Mouse (Mus musculus): ENCODE measurements around the gene Hoxc5. TPM values are rescaled to one million over a fixed set of nuclear protein-coding genes. Genes with fewer than 3 reads are reported as not detected.

Gene Hoxc5
- total and polyA plus RNA-seq, 2 experiments from 2014 or later, result 0.15 TPM; not detected in 1

- no peak for TF ChIP-seq CTCF (IDR thresholded peaks at IDR 0.05; ENCODE audit: low read depth)
- TF ChIP-seq EP300 (IDR thresholded peaks at IDR 0.05; ENCODE audit: low read depth), result no peak
- H3K36me3 ChIP-seq (replicated peaks; ENCODE audit: control insufficient read depth, insufficient read depth, low read length), result no peaks in the 10 kb centered on the region
- H3K4me2 ChIP-seq (ENCODE audit: low read depth, low read length), result peak overlapping the region; percentile 8; the same call in 1 of the 2 replicates
- peaks cover 100% of the 10 kb centered on the region for H3K27me3 ChIP-seq (ENCODE audit: control insufficient read depth, insufficient read depth, low read length)
- DNase-seq (ENCODE audit: low spot score) (no peak), ATAC-seq (ENCODE audit: insufficient read depth, low read depth) (no peak)
- no peaks in the 10 kb centered on the region for H3K9me3 ChIP-seq (replicated peaks; ENCODE audit: control insufficient read depth, low read length)
- WGBS, result 2% methylated on average over 34 of the region's 34 CpGs
- H3K9ac ChIP-seq (replicated peaks; ENCODE audit: low read depth, low read length), result no peak overlapping the region
- no peaks in the 10 kb centered on the region for H3K4me1 ChIP-seq (ENCODE audit: control insufficient read depth, insufficient read depth)
- H3K27ac ChIP-seq (ENCODE audit: low read depth), result no peak overlapping the region
- H3K4me3 ChIP-seq (ENCODE audit: low read depth, low read length), result peak overlapping the region; percentile 13; the same call in 1 of the 2 replicates
These were observed 67.7 kb downstream of the Hoxc5 start for GRCm38 (mm10) chr15:103034807-103035547.

- H3K4me2 ChIP-seq (ENCODE audit: low read depth, low read length), result no peak overlapping the region
- no peak overlapping the region for H3K9ac ChIP-seq (replicated peaks; ENCODE audit: low read depth, low read length)
- no peaks in the 10 kb centered on the region for H3K9me3 ChIP-seq (replicated peaks; ENCODE audit: control insufficient read depth, low read length)
- DNase-seq (ENCODE audit: low spot score), result no peak
- 3% methylated on average over 14 of the region's 14 CpGs for WGBS
- no peak for ATAC-seq (ENCODE audit: insufficient read depth, low read depth)
- TF ChIP-seq EP300 (IDR thresholded peaks at IDR 0.05; ENCODE audit: low read depth), result no peak
- no peak for TF ChIP-seq CTCF (IDR thresholded peaks at IDR 0.05; ENCODE audit: low read depth)
- peaks cover 100% of the 10 kb centered on the region for H3K27me3 ChIP-seq (ENCODE audit: control insufficient read depth, insufficient read depth, low read length)
- no peaks in the 10 kb centered on the region for H3K4me1 ChIP-seq (ENCODE audit: control insufficient read depth, insufficient read depth)
- H3K27ac ChIP-seq (ENCODE audit: low read depth), result no peak overlapping the region
- H3K36me3 ChIP-seq (replicated peaks; ENCODE audit: control insufficient read depth, insufficient read depth, low read length), result no peaks in the 10 kb centered on the region
- peak overlapping the region; percentile 9; the same call in 1 of the 2 replicates for H3K4me3 ChIP-seq (ENCODE audit: low read depth, low read length)
These were observed 68.3 kb downstream of the Hoxc5 start for GRCm38 (mm10) chr15:103035548-103035881.

- H3K27ac ChIP-seq (ENCODE audit: low read depth), result no peak overlapping the region
- H3K4me3 ChIP-seq (ENCODE audit: low read depth, low read length), result no peak overlapping the region
- H3K9ac ChIP-seq (replicated peaks; ENCODE audit: low read depth, low read length), result no peak overlapping the region
- ATAC-seq (ENCODE audit: insufficient read depth, low read depth) (no peak), DNase-seq (ENCODE audit: low spot score) (no peak)
- H3K9me3 ChIP-seq (replicated peaks; ENCODE audit: control insufficient read depth, low read length), result no peaks in the 10 kb centered on the region
- H3K36me3 ChIP-seq (replicated peaks; ENCODE audit: control insufficient read depth, insufficient read depth, low read length), result no peaks in the 10 kb centered on the region
- no peaks in the 10 kb centered on the region for H3K4me1 ChIP-seq (ENCODE audit: control insufficient read depth, insufficient read depth)
- 22% methylated on average over 1 of the region's 1 CpGs for WGBS
- H3K4me2 ChIP-seq (ENCODE audit: low read depth, low read length), result no peak overlapping the region
- TF ChIP-seq EP300 (IDR thresholded peaks at IDR 0.05; ENCODE audit: low read depth) (no peak), CTCF (IDR thresholded peaks at IDR 0.05; ENCODE audit: low read depth) (no peak)
- H3K27me3 ChIP-seq (ENCODE audit: control insufficient read depth, insufficient read depth, low read length), result peaks cover 100% of the 10 kb centered on the region
These were observed 70.3 kb downstream of the Hoxc5 start for GRCm38 (mm10) chr15:103037579-103037978.

GRCm38 (mm10) chr15:103038701-103039480 is 71.6 kb downstream of the Hoxc5 start:
- 18% methylated on average over 10 of the region's 10 CpGs for WGBS
- Histone ChIP-seq H3K36me3 (replicated peaks; ENCODE audit: control insufficient read depth, insufficient read depth, low read length) (no peaks in the 10 kb centered on the region), H3K9me3 (replicated peaks; ENCODE audit: control insufficient read depth, low read length) (no peaks in the 10 kb centered on the region), H3K4me3 (ENCODE audit: low read depth, low read length) (no peak overlapping the region), H3K27me3 (ENCODE audit: control insufficient read depth, insufficient read depth, low read length) (peaks cover 100% of the 10 kb centered on the region), H3K4me1 (ENCODE audit: control insufficient read depth, insufficient read depth) (no peaks in the 10 kb centered on the region), H3K9ac (replicated peaks; ENCODE audit: low read depth, low read length) (no peak overlapping the region), H3K27ac (ENCODE audit: low read depth) (no peak overlapping the region), H3K4me2 (ENCODE audit: low read depth, low read length) (no peak overlapping the region)
- TF ChIP-seq CTCF (IDR thresholded peaks at IDR 0.05; ENCODE audit: low read depth), result no peak
- no peak for TF ChIP-seq EP300 (IDR thresholded peaks at IDR 0.05; ENCODE audit: low read depth)
- DNase-seq (ENCODE audit: low spot score), result no peak
- no peak for ATAC-seq (ENCODE audit: insufficient read depth, low read depth)

- H3K27me3 ChIP-seq (ENCODE audit: control insufficient read depth, insufficient read depth, low read length), result peaks cover 100% of the 10 kb centered on the region
- DNase-seq (ENCODE audit: low spot score), result no peak
- 31% methylated on average over 3 of the region's 3 CpGs for whole genome bisulfite sequencing
- H3K9ac ChIP-seq (replicated peaks; ENCODE audit: low read depth, low read length), result no peak overlapping the region
- TF ChIP-seq EP300 (IDR thresholded peaks at IDR 0.05; ENCODE audit: low read depth) (no peak), CTCF (IDR thresholded peaks at IDR 0.05; ENCODE audit: low read depth) (no peak)
- H3K4me2 ChIP-seq (ENCODE audit: low read depth, low read length), result no peak overlapping the region
- no peaks in the 10 kb centered on the region for H3K4me1 ChIP-seq (ENCODE audit: control insufficient read depth, insufficient read depth)
- H3K4me3 ChIP-seq (ENCODE audit: low read depth, low read length), result no peak overlapping the region
- no peaks in the 10 kb centered on the region for H3K36me3 ChIP-seq (replicated peaks; ENCODE audit: control insufficient read depth, insufficient read depth, low read length)
- no peaks in the 10 kb centered on the region for H3K9me3 ChIP-seq (replicated peaks; ENCODE audit: control insufficient read depth, low read length)
- no peak overlapping the region for H3K27ac ChIP-seq (ENCODE audit: low read depth)
- ATAC-seq (ENCODE audit: insufficient read depth, low read depth), result no peak
These were observed 72.4 kb downstream of the Hoxc5 start for GRCm38 (mm10) chr15:103039609-103040008.

All from heart, postnatal 0 days (tissue).